Mouse (Mus musculus) neural tube, embryonic 12.5 days (tissue): Measurements from ENCODE around the gene Hacl1. TPM values are rescaled to one million over a fixed set of nuclear protein-coding genes. Genes with fewer than 3 reads are reported as not detected.
"Not testable (repeated sequence)": the region's sequence is repeated elsewhere in the genome, so short reads cannot be mapped to it uniquely, and the experiment has no call there.

Experiments
- ATAC-seq: fragments of 200-750 bp; cut with Nextera tagmentation; 2 replicates; pipeline ENCODE4 v1.8.0; 2017; ENCODE audit warnings: low read depth, mild to moderate bottlenecking, moderate TSS enrichment, moderate library complexity; ENCODE audit not compliant: low FRiP score
- H3K27ac ChIP-seq: fragments of 300-500 bp; sonication (generic); 2 replicates; pipeline ENCODE4 v1.5.1; 2016
- H3K27me3 ChIP-seq: fragments of 300-500 bp; sonication (generic); replicated peaks from 2 replicates; pipeline ENCODE4 v1.6.1; 2016; ENCODE audit warnings: mild to moderate bottlenecking
- H3K36me3 ChIP-seq: fragments of 300-500 bp; sonication (generic); 2 replicates; pipeline ENCODE4 v1.6.1; 2016; ENCODE audit warnings: mild to moderate bottlenecking
- H3K4me1 ChIP-seq: fragments of 300-500 bp; sonication (generic); 2 replicates; pipeline ENCODE4 v1.6.1; 2016
- H3K4me2 ChIP-seq: fragments of 300-500 bp; sonication (generic); replicated peaks from 2 replicates; pipeline ENCODE4 v1.6.1; 2016; ENCODE audit warnings: mild to moderate bottlenecking
- H3K4me3 ChIP-seq: fragments of 300-500 bp; sonication (generic); 2 replicates; pipeline ENCODE4 v1.5.1; 2016
- H3K9ac ChIP-seq: fragments of 300-500 bp; sonication (generic); 2 replicates; pipeline ENCODE4 v1.6.1; 2016; ENCODE audit warnings: mild to moderate bottlenecking
- H3K9me3 ChIP-seq: fragments of 300-500 bp; sonication (generic); 2 replicates; pipeline ENCODE4 v1.6.1; 2016; ENCODE audit warnings: mild to moderate bottlenecking
- WGBS: fragments of 180-500 bp; shearing (Covaris S2); methylation state at CpG from one replicate; pipeline ENCODE4 v1.1.7; 2016; 5-methylcytosine and 5-hydroxymethylcytosine counted together
- polyA plus RNA-seq: library from polyadenylated mRNA; unstranded; fragments of >200 nt; fragmentation: Nextera tagmentation; extraction: Ambion mirVana; gene quantifications from 2 replicates; pipeline ENCODE4 v1.2.1, GENCODE M21; 2016

The Hacl1 gene
- polyA plus RNA-seq, 1 experiment from 2014 or later = 7.8 TPM

GRCm38 (mm10) chr14:31605514-31605913 lies 35.6 kb downstream of the Hacl1 start:
- Histone ChIP-seq H3K9ac (no peak overlapping the region), H3K9me3 (no peaks in the 10 kb centered on the region), H3K4me1 (no peaks in the 10 kb centered on the region), H3K27ac (no peak overlapping the region), H3K4me3 (no peak overlapping the region), H3K27me3 (no peaks in the 10 kb centered on the region), H3K4me2 (no peak overlapping the region), H3K36me3 (no peaks in the 10 kb centered on the region)
- no peak for ATAC-seq
- WGBS = 53% methylated on average over 6 of the region's 6 CpGs

- ATAC-seq = no peak
- WGBS = 82% methylated on average over 5 of the region's 5 CpGs
- H3K36me3 ChIP-seq = no peaks in the 10 kb centered on the region
Measured at GRCm38 (mm10) chr14:31604916-31605315, 36.2 kb downstream of the Hacl1 start.

GRCm38 (mm10) chr14:31602616-31602979 lies 38.5 kb downstream of the Hacl1 start:
- 88% methylated on average over 6 of the region's 6 CpGs for WGBS
- H3K9me3 ChIP-seq, H3K36me3 ChIP-seq, H3K4me2 ChIP-seq, ATAC-seq, H3K27me3 ChIP-seq, H3K9ac ChIP-seq, H3K4me1 ChIP-seq, H3K27ac ChIP-seq, H3K4me3 ChIP-seq: not testable (repeated sequence)

More at GRCm38 (mm10) chr14:31604916-31605315, 36.2 kb downstream of the Hacl1 start:
- Histone ChIP-seq H3K27ac (no peak overlapping the region), H3K9ac (no peak overlapping the region), H3K4me3 (no peak overlapping the region), H3K27me3 (no peaks in the 10 kb centered on the region), H3K9me3 (no peaks in the 10 kb centered on the region), H3K4me1 (no peaks in the 10 kb centered on the region), H3K4me2 (no peak overlapping the region)

GRCm38 (mm10) chr14:31601908-31602615 lies 39.0 kb downstream of the Hacl1 start:
- Histone ChIP-seq H3K4me2 (no peak overlapping the region), H3K4me3 (no peak overlapping the region), H3K9ac (no peak overlapping the region), H3K36me3 (no peaks in the 10 kb centered on the region), H3K27me3 (no peaks in the 10 kb centered on the region), H3K4me1 (no peaks in the 10 kb centered on the region), H3K27ac (no peak overlapping the region), H3K9me3 (no peaks in the 10 kb centered on the region)
- no peak for ATAC-seq
- 93% methylated on average over 14 of the region's 14 CpGs for WGBS

- ATAC-seq = no peak
- no peak overlapping the region for H3K4me2 ChIP-seq
- H3K27me3 ChIP-seq = no peaks in the 10 kb centered on the region
- H3K36me3 ChIP-seq = no peaks in the 10 kb centered on the region
- WGBS = 93% methylated on average over 4 of the region's 4 CpGs
- H3K4me3 ChIP-seq = no peak overlapping the region
- H3K27ac ChIP-seq = no peak overlapping the region
- H3K9ac ChIP-seq = no peak overlapping the region
- H3K4me1 ChIP-seq = no peaks in the 10 kb centered on the region
- no peaks in the 10 kb centered on the region for H3K9me3 ChIP-seq
Measured at GRCm38 (mm10) chr14:31597446-31597845, 43.6 kb downstream of the Hacl1 start.

- no peak for ATAC-seq
- no peak overlapping the region for H3K9ac ChIP-seq
- WGBS = 84% methylated on average over 7 of the region's 7 CpGs
Measured at GRCm38 (mm10) chr14:31596408-31596807, 44.7 kb downstream of the Hacl1 start.

GRCm38 (mm10) chr14:31594693-31595092 lies 46.4 kb downstream of the Hacl1 start:
- ATAC-seq = no peak
- Histone ChIP-seq H3K27me3 (no peaks in the 10 kb centered on the region), H3K27ac (no peak overlapping the region), H3K4me2 (no peak overlapping the region), H3K9ac (no peak overlapping the region), H3K9me3 (no peaks in the 10 kb centered on the region), H3K4me3 (no peak overlapping the region), H3K36me3 (no peaks in the 10 kb centered on the region), H3K4me1 (no peaks in the 10 kb centered on the region)
- 83% methylated on average over 3 of the region's 3 CpGs for WGBS

More at GRCm38 (mm10) chr14:31596408-31596807, 44.7 kb downstream of the Hacl1 start:
- Histone ChIP-seq H3K9me3 (no peaks in the 10 kb centered on the region), H3K27ac (no peak overlapping the region), H3K4me2 (no peak overlapping the region), H3K4me1 (no peaks in the 10 kb centered on the region), H3K36me3 (no peaks in the 10 kb centered on the region), H3K27me3 (no peaks in the 10 kb centered on the region), H3K4me3 (no peak overlapping the region)

GRCm38 (mm10) chr14:31593036-31593435 lies 48.0 kb downstream of the Hacl1 start:
- Histone ChIP-seq H3K36me3 (no peaks in the 10 kb centered on the region), H3K4me3 (no peak overlapping the region), H3K4me1 (no peaks in the 10 kb centered on the region), H3K27me3 (no peaks in the 10 kb centered on the region), H3K9ac (no peak overlapping the region), H3K9me3 (no peaks in the 10 kb centered on the region), H3K27ac (no peak overlapping the region), H3K4me2 (no peak overlapping the region)
- WGBS = 80% methylated on average over 2 of the region's 2 CpGs
- no peak for ATAC-seq

GRCm38 (mm10) chr14:31591243-31591642 lies 49.8 kb downstream of the Hacl1 start, which contains the start of gene Colq:
TSS of gene Colq (minus strand) at chr14:31591343.
- H3K36me3 ChIP-seq = no peaks in the 10 kb centered on the region
- no peaks in the 10 kb centered on the region for H3K27me3 ChIP-seq
- no peak within 1 kb of the TSS for H3K9ac ChIP-seq
- no peaks in the 10 kb centered on the region for H3K9me3 ChIP-seq
- WGBS = 90% methylated on average over 3 of the region's 3 CpGs
- H3K4me2 ChIP-seq = no peak within 1 kb of the TSS
- H3K27ac ChIP-seq = no peak within 1 kb of the TSS
- no peaks in the 10 kb centered on the region for H3K4me1 ChIP-seq
- no peak for ATAC-seq
- no peak within 1 kb of the TSS for H3K4me3 ChIP-seq

- no peaks in the 10 kb centered on the region for H3K27me3 ChIP-seq
- no peak overlapping the region for H3K4me2 ChIP-seq
- no peaks in the 10 kb centered on the region for H3K4me1 ChIP-seq
- H3K9me3 ChIP-seq = no peaks in the 10 kb centered on the region
- no peak for ATAC-seq
- no peak overlapping the region for H3K27ac ChIP-seq
- no peak overlapping the region for H3K9ac ChIP-seq
- H3K36me3 ChIP-seq = no peaks in the 10 kb centered on the region
- 92% methylated on average over 8 of the region's 8 CpGs for WGBS
- no peak overlapping the region for H3K4me3 ChIP-seq
Measured at GRCm38 (mm10) chr14:31586451-31586850, 54.6 kb downstream of the Hacl1 start.

GRCm38 (mm10) chr14:31583082-31583481 lies 58.0 kb downstream of the Hacl1 start:
- H3K27me3 ChIP-seq = no peaks in the 10 kb centered on the region
- no peak for ATAC-seq
- no peaks in the 10 kb centered on the region for H3K9me3 ChIP-seq
- no peak overlapping the region for H3K9ac ChIP-seq
- no peak overlapping the region for H3K4me3 ChIP-seq
- H3K36me3 ChIP-seq = no peaks in the 10 kb centered on the region
- H3K4me2 ChIP-seq = no peak overlapping the region
- no peak overlapping the region for H3K27ac ChIP-seq
- 90% methylated on average over 8 of the region's 9 CpGs for WGBS
- no peaks in the 10 kb centered on the region for H3K4me1 ChIP-seq

GRCm38 (mm10) chr14:31577966-31578735 lies 62.9 kb downstream of the Hacl1 start:
- Histone ChIP-seq H3K27ac (no peak overlapping the region), H3K4me2 (no peak overlapping the region), H3K4me3 (no peak overlapping the region), H3K9ac (no peak overlapping the region), H3K27me3 (no peaks in the 10 kb centered on the region), H3K36me3 (no peaks in the 10 kb centered on the region), H3K9me3 (no peaks in the 10 kb centered on the region), H3K4me1 (no peaks in the 10 kb centered on the region)
- WGBS = 67% methylated on average over 9 of the region's 9 CpGs
- no peak for ATAC-seq
